Mouse (Mus musculus) erythroblast, embryonic 14.5 days (primary cell): ENCODE measurements around the gene Lrch1.

Experiments
- GATA1 ChIP-seq: IDR thresholded peaks from 2 replicates; pipeline ENCODE4 v1.6.1; 2012; ENCODE audit warnings: low read length, inconsistent platforms, mixed read lengths
- TAL1 ChIP-seq: IDR thresholded peaks from 3 replicates; pipeline ENCODE4 v1.6.1; 2012; ENCODE audit warnings: low read length, inconsistent platforms, mixed read lengths

DNA sequence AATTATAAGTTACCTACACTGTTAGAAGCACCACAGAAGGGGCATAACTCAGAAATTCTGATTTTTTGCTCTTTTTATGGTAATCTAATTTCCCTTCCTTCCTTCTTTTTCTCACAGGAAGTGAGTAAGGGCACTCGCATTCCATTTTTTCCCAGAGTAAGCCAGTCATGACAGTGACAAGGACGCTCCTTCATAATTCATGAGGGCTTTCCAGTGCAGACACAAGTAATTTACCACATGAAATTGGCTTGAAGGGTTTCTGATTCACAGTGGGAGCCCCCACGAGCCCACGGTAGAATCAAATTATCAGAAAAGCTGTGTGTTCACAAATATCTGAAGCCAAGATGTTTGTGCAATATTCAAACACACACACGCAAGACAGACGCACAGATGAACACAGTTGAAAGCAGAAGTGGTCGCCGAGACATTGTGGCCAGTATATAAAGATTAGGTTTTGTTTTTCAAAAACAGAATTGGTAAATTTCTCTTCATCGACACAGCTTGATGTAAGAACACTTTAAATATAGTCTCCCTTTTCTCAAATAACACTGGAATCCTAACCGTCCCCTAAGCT lies 173.5 kb downstream of the Lrch1 start:
- TF ChIP-seq GATA1: no peak
- no peak for TF ChIP-seq TAL1
